Mouse (Mus musculus): ENCODE data around the gene Mrpl48. TPM values are rescaled to one million over a fixed set of nuclear protein-coding genes. Genes with fewer than 3 reads are reported as not detected.

The Mrpl48 gene
- polyA plus RNA-seq, 3 experiments from 2014 or later, result 62.3 to 77.2 (median 72.0) TPM

- ATAC-seq, result no peak
Observed at GRCm38 (mm10) chr7:100533503-100533902, 74.6 kb downstream of the Mrpl48 start.

DNA sequence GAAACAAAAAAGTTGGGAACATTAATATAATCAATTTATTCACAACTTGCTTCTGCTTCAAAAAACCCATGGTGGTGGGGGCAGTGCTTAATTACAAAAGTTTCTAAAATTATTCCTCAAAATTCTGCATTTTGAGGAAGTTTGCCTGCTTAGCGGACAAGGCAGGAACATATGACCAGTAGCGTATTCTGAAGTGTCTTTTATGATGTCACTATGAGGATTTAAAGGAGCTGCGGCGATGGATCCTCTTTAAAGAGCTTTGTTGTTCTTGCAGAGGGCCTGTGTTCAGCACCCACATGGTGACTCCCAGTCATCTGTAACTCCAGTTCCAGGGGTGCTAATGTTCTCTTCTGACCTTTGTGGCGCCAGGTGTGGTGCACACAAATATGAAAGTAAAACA lies 77.3 kb downstream of the Mrpl48 start:
- no peak for ATAC-seq

DNA sequence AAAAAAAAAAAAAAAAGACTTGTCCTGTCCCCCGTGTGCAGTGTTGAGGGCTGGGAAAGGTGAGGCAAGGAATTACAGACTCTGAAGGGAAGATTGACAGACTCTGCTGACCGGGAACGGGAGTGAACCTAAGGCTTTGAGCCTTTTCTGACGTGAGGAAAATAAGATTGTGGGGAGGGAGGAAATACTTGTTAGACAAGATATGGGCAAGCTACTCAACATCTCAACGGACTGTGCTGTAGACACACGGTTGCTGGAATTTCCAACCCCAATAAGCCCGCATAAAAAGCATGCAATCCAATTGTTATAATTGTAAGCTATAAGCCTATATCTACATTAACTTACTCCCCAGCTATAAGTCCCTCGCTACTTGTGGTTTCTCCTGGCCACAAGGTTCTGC lies 83.4 kb downstream of the Mrpl48 start:
- no peak for ATAC-seq

- ATAC-seq, result no peak
Observed at GRCm38 (mm10) chr7:100522222-100522621, 85.9 kb downstream of the Mrpl48 start.

- peak; percentile 69 for ATAC-seq
Observed at GRCm38 (mm10) chr7:100520663-100521285, 87.3 kb downstream of the Mrpl48 start.

DNA sequence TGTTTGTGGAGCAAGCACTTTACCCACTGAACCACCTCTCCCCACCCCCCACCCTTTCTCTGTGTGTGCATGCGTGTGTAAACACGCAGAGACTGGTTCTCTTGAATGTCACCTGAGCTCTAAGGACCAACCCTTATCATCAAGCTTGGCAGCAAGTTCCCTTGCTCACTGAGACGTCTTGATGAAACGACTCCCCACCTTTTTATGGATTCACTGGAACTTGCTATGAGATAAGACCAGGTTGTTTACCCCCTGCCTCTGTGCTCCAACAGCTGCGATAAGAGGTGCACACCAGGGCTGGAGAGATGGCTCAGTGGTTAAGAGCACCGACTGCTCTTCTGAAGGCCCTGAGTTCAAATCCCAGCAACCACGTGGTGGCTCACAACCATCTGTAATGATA lies 87.9 kb downstream of the Mrpl48 start:
- ATAC-seq, result no peak

GRCm38 (mm10) chr7:100514573-100514972 lies 93.5 kb downstream of the Mrpl48 start, which contains the start of gene Dnajb13:
Gene Dnajb13 (minus strand): TSS chr7:100514960.
- no peak for ATAC-seq

DNA sequence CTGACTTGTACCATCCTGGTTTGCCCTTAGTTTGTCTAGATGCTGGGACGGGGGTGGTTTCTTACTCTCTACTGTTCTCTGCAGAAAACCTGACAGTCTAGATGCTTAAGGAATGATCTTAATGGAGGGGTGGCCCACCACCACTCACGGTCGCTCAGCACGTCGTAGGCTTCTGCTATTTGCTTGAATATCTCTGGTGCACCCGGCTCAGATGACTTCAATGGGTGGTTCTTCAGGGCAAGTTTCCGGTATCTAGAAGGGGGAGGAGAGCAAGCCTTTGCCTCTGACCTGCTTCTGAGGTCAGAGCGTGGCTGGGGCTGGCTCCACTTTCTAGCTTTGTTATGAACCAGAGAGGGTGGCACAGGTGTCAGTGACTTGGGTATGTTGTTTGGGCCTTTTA lies 96.5 kb downstream of the Mrpl48 start:
- peak; percentile 78 for ATAC-seq

DNA sequence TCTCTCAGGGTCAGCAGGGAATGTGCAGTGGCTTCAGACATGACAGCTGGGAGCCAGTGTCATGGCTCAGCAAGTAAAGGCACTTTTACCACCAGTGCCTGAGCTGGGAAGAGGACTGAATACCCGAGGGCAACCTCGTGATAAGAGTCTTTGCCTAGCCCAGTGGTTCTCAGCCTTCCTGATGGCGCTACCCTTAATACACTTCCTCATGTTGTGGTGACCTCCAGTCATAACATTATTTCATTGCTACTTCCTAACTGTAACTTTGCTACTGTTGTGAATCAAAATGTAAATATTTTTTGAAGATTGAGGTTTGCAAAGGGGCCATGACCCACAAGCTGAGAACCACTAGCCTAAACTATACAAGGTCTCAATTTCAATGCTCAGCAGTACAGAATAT lies 99.4 kb downstream of the Mrpl48 start:
- ATAC-seq, result no peak

DNA sequence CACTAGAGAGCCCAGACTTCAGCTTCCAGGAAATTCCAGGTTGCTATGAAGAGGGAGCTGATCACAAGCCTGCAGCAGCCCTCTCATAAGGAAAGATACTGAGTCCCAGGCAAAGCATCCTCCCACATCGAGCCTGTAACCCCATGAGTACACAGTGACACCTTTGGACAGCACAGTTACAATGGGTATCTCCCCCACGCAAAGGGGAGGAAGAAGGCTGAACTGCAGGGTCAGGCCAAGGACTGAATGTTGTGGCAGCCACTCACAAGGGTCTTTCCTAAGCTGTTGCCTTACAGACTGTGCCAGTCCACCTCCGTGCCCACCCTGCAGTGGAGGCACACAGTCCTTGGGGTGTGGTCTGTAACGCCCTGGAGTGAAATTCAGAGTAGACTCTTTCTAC lies 101.6 kb downstream of the Mrpl48 start:
- no peak for ATAC-seq

DNA sequence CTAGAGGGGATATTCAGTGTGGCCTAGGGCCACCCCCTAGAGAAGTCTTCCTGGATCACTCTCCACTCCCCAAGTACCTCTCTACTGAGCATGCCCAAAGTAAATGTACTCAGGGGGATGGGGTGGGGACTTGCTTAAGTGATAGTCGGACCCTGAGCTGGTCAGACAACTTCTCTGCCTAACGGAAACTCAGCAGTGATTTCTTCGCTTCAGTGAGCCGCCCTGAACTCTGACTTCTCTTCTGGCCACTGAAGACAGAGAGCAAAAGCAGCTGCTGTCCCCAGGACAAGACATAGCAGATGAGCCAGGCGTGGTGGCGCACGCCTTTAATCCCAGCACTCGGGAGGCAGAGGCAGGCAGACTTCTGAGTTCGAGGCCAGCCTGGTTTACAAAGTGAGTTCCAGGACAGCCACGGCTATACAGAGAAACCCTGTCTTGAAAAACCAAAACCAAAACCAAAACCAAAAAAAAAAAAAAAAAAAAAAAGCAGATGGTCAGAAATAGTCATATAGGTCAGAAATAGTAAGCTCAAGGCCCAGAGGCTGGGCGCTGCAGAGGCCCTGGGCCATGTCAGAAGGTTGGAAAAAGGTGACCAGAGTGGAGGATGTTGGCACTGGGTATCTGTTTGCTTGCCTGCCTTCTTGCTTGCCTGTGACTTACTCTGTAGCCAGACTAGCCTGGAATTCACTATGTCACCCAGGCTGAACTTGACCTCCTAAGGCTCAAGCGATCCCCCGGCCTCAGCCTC lies 103.2 kb downstream of the Mrpl48 start:
- no peak for ATAC-seq

- ATAC-seq, result peak; percentile 56
Observed at GRCm38 (mm10) chr7:100503076-100503475, 105.0 kb downstream of the Mrpl48 start.

DNA sequence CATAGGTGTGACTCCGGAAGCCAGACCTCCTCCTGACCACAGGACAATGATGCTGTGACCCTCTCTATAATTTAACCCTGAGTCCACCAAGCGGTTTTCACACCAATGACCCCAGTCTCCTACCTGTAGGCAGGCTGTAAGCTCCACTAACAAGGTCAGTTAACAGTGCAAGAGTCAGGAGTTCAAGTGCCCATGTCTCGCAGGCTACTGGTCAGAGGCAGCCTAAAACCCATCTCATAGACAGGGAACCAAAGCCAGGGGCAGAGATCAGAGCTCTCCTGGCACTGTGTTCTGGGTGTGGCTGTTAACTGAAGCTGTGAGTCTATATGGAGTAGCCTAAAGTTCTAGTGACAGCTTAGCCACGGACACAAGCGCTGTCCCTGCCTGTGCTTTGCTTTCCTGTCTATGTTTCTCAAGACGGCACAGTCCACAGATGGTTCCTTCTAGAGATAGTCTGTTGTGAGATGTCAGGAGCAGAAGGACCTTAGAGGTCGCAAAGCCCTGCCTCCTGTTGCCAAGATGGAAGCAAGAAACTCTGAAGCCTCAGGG lies 105.7 kb downstream of the Mrpl48 start:
- no peak for ATAC-seq

DNA sequence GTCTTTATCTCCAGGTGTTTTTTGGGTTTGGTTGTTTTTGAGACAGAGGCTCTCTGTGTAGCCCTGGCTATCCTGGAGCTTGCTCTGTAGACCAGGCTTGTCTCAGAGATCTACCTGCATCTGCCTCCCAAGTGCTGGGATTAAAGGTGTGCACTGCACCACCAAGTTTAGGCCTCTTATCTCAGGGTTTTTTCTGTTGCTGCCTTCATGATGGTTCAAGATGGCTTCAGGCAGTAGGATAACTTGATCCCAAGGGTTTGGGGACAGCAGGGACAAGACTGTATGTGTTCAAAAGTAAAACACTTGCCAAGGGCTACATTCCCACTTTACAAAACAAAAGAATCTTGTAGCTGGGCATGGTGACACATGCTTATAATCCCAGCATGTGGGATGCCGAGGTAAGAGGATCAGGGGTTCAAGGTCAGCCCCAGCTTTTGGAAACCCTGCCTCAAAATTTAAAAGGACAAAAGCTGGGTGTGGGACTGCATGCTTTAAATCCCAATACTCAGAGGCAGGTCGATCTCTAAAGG lies 106.2 kb downstream of the Mrpl48 start:
- ATAC-seq, result no peak

GRCm38 (mm10) chr7:100501027-100501843 lies 106.9 kb downstream of the Mrpl48 start:
- ATAC-seq, result no peak

- ATAC-seq, result no peak
Observed at GRCm38 (mm10) chr7:100500276-100500977, 107.7 kb downstream of the Mrpl48 start.

DNA sequence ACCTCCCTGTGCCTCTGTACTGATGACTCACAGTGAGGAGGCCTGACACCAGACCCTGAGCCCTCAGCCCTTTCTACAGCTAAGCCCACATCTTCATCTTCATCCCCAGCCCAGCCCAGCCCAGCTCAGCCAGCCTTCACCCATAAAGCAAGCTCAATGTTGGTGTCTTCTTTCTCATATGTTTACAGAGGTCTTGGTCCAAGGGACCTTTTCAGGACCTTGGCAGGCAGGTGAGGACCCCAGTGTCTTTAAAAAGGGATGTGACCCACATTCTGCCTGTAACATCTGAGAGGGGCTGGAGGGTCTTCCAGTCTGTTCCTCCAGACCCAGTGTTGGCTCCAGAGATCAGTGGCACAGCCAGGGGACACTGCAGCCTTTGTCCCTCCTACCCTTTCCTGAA lies 108.6 kb downstream of the Mrpl48 start:
- no peak for ATAC-seq

- ATAC-seq, result no peak
Observed at GRCm38 (mm10) chr7:100497982-100498381, 110.1 kb downstream of the Mrpl48 start.

DNA sequence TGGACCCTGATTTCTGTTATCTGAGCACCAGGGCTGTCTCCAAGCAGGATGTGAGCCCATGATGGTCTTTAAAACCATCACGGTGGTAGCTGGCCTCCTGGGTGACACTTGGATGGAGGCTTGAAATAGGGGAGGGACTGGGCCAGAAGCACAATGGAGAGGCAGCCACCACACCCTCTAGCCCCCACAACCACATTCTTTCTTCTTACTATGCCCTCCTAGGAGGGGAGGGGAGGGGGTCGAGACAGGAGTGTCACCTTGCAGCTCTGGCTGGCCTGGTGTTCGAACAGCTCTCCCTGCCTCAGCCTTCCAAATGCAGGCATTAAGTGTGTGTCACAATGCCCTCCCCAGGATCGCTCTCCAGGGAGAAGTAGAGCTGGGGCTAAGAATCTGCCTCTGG lies 110.7 kb downstream of the Mrpl48 start:
- no peak for ATAC-seq

DNA sequence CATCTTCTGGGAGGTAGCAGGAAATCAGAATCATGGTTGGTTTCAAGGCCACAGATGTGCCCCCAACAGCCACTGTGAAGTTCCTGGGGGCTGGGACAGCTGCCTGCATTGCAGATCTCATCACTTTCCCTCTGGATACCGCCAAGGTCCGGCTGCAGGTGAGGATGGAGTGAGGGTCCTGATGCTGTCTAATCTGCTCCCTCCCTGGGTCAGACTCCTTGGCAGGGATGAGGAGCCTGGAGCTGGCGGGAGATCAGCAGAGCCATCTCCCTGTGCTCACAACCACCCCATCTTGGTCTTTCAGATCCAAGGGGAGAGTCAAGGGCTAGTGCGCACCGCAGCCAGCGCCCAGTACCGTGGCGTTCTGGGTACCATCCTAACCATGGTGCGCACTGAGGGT lies 111.3 kb downstream of the Mrpl48 start:
- no peak for ATAC-seq

DNA sequence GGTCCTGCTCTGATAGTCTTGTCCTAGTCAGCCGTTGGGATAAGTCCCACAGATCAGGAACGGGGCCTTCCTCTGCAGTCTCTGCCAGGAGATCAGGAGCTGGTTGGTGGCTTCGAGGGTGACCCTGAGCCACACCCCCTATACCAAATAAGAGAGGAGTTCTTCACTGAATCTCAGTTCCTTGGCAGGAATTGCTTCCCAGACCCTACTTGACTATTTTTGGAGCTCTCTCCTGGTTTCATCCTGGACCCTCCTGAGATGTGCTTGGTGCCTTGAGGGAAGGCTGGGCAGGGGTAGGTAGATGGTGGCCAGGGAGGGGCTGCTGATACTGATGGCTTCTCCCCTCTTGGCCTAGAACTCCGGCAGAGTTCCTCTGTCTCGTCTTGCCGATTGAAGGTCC lies 111.7 kb downstream of the Mrpl48 start:
- ATAC-seq, result no peak
